8 mouse cellular contexts compared by ENCODE assay signal in the genomic region with DNA sequence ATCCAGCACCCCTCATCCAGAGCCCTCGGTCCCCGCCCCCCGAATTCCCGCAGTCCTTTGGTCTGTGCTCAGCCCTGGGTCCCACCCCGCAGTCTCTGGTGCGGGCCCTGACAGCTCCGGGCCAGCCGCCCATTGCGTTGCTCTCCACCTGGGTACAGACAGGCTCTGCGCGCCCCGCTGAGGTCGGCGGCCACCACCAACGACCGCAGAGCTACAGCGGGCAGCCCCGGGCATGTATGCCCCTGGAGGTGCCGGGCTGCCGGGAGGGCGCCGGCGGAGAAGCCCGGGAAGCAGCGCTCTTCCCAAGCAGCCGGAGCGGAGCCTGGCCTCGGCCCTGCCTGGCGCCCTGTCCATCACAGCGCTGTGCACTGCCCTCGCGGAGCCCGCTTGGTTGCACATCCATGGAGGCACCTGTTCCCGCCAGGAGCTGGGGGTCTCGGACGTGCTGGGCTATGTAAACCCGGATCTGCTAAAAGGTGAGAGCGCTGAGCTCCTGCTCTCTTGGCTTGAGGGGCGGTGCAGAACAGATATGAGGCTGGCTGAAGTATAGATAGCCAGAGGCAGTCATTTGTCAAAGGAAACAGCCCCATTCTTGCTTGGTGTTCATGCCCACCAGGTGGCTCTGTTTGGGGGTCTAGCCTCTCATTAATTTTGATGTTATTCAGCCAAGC. TPM values are rescaled to one million over a fixed set of nuclear protein-coding genes. Genes with fewer than 3 reads are reported as not detected.
A peak's percentile ranks its signal among the peaks of the same experiment; 100 is the strongest.
DNase-seq lines count a peak whose midpoint lies in the region; ATAC-seq and TF ChIP-seq lines count a peak whose summit lies in the region.

No protein-coding gene starts in this region.

- TF ChIP-seq POLR2A in myocyte (IDR thresholded peaks at IDR 0.05; ENCODE audit: insufficient read length, low read depth) = peak; percentile 30

- H3K79me2 ChIP-seq in myocyte (ENCODE audit: control insufficient read depth, insufficient read depth) = peaks cover 23% of the 10 kb centered on the region

- peak; percentile 26 to 37 for DNase-seq in left cerebral cortex, adult 18-20 months (ENCODE audit: low spot score in 2 of 2)
- no peak for DNase-seq in left cerebral cortex, adult 11 months (ENCODE audit: low spot score)
- DNase-seq in embryo, embryonic 11 days = peak; percentile 58
- DNase-seq in kidney, adult 8-10 months = peak; percentile 31 to 35
- DNase-seq in liver = peak; percentile 70
- DNase-seq in splenic B cell, adult 2 months (ENCODE audit: low read depth, low spot score) = peak; percentile 53

- peak overlapping the region; percentile 97 for H3K4me3 ChIP-seq in myocyte

- H3ac ChIP-seq in myocyte (ENCODE audit: control insufficient read depth, insufficient read length) = peak overlapping the region; percentile 48

- peak; percentile 21 for ATAC-seq in granulocyte monocyte progenitor cell, adult 5-6 weeks (replicated peaks; ENCODE audit: poor library complexity, severe bottlenecking)

- H3K27me3 ChIP-seq in myocyte (ENCODE audit: control insufficient read depth, insufficient read depth, insufficient read length) = no peaks in the 10 kb centered on the region
- no peaks in the 10 kb centered on the region for H3K27me3 ChIP-seq in splenic B cell, adult 2 months (ENCODE audit: control insufficient read depth, insufficient read depth, low read length, poor library complexity, severe bottlenecking)

- no peaks in the 10 kb centered on the region for H3K36me3 ChIP-seq in myocyte (ENCODE audit: control insufficient read depth, insufficient read depth)
- H3K36me3 ChIP-seq in splenic B cell, adult 2 months (ENCODE audit: control insufficient read depth, insufficient read depth, low read length, poor library complexity, severe bottlenecking) = peaks cover 16% of the 10 kb centered on the region

- H3K4me2 ChIP-seq in myocyte (ENCODE audit: low read depth) = peak overlapping the region; percentile 94

TF ChIP-seq in myocyte, 11 proteins besides CTCF, POLR2A, EP300 and RAD21:
- TF ChIP-seq MYOD1 (IDR thresholded peaks at IDR 0.05; ENCODE audit: control insufficient read depth in 1 of 3, insufficient read length in 2 of 3, low read depth in 2 of 3) = peak in 1 of 3 experiments; percentile 35
- no peak for TF ChIP-seq TCF3 (IDR thresholded peaks at IDR 0.05; ENCODE audit: insufficient read length, low read depth)

RNA-seq across cellular contexts. Expression of a gene that starts 0.8 kb away (rescaled TPM):
- total RNA-seq in left cerebral cortex, adult 18-20 months (2021) = 10 to 100 TPM; 78.9 to 88.5 TPM
- total RNA-seq in granulocyte monocyte progenitor cell, adult 5-6 weeks (2014; fragmentation: Nextera tagmentation) = 12.8 and 18.8 TPM in 2 replicates
- 32.4 and 41.7 TPM in 2 replicates for total RNA-seq in granulocyte monocyte progenitor cell, adult 5-6 weeks (2017)
- polyA plus RNA-seq in myocyte (2012; fragmentation: generic; extraction: Trizol) = 23.0 TPM

RNA-seq across cellular contexts. Expression of a gene that starts 0.9 kb away (rescaled TPM):
- 10 to 100 TPM; 80.7 to 84.2 TPM for total RNA-seq in left cerebral cortex, adult 18-20 months (2021)
- total RNA-seq in granulocyte monocyte progenitor cell, adult 5-6 weeks (2014; fragmentation: Nextera tagmentation) = 36.3 and 47.4 TPM in 2 replicates
- 33.5 and 38.7 TPM in 2 replicates for total RNA-seq in granulocyte monocyte progenitor cell, adult 5-6 weeks (2017)
- 53.9 TPM for polyA plus RNA-seq in myocyte (2012; fragmentation: generic; extraction: Trizol)

RNA-seq across cellular contexts. Expression of a gene that starts 21.5 kb away (rescaled TPM):
- 100 to 1,000 TPM; 100 to 104 TPM for total RNA-seq in left cerebral cortex, adult 18-20 months (2021)
- total RNA-seq in granulocyte monocyte progenitor cell, adult 5-6 weeks (2014; fragmentation: Nextera tagmentation) = 69.6 and 84.0 TPM in 2 replicates
- 131 and 143 TPM in 2 replicates for total RNA-seq in granulocyte monocyte progenitor cell, adult 5-6 weeks (2017)
- polyA plus RNA-seq in myocyte (2012; fragmentation: generic; extraction: Trizol) = 25.9 TPM

RNA-seq across cellular contexts. Expression of a gene that starts 40.3 kb away (rescaled TPM):
- 10 to 100 TPM; 88.7 to 89.3 TPM for total RNA-seq in left cerebral cortex, adult 18-20 months (2021)
- 66.4 and 82.1 TPM in 2 replicates for total RNA-seq in granulocyte monocyte progenitor cell, adult 5-6 weeks (2014; fragmentation: Nextera tagmentation)
- total RNA-seq in granulocyte monocyte progenitor cell, adult 5-6 weeks (2017) = 133 and 167 TPM in 2 replicates
- 41.2 TPM for polyA plus RNA-seq in myocyte (2012; fragmentation: generic; extraction: Trizol)

RNA-seq across cellular contexts. Expression of a gene that starts 40.4 kb away (rescaled TPM):
- under 1 TPM; 0.49 to 0.53 TPM for total RNA-seq in left cerebral cortex, adult 18-20 months (2021)
- total RNA-seq in granulocyte monocyte progenitor cell, adult 5-6 weeks (2014; fragmentation: Nextera tagmentation) = 1.2 and 3.4 TPM in 2 replicates
- total RNA-seq in granulocyte monocyte progenitor cell, adult 5-6 weeks (2017) = 1.5 and 2.3 TPM in 2 replicates
- 1.1 TPM for polyA plus RNA-seq in myocyte (2012; fragmentation: generic; extraction: Trizol)
